Mouse (Mus musculus) lung, adult 18-20 months (tissue): ENCODE data around the gene Zc3h18.
A peak's percentile ranks its signal among the peaks of the same experiment; 100 is the strongest.

Experiments used
- DNase-seq, 2 experiments: peaks; one replicate each; pipeline ENCODE4 v3.0.0; 2022; ENCODE audit warnings: mixed read lengths in 2 of 2

Gene Zc3h18

GRCm38 (mm10) chr8:122347811-122348552 is 28.4 kb upstream of the Zc3h18 start:
- DNase-seq = no peak

GRCm38 (mm10) chr8:122349357-122350297 is 26.8 kb upstream of the Zc3h18 start:
- DNase-seq = no peak

- DNase-seq = no peak
Observed at GRCm38 (mm10) chr8:122350309-122351089, 25.9 kb upstream of the Zc3h18 start.

- DNase-seq = no peak
Observed at GRCm38 (mm10) chr8:122354157-122354556, 22.3 kb upstream of the Zc3h18 start.

- DNase-seq = peak; percentile 52 to 70
Observed at GRCm38 (mm10) chr8:122355642-122356606, 20.5 kb upstream of the Zc3h18 start.

GRCm38 (mm10) chr8:122357202-122357601 is 19.2 kb upstream of the Zc3h18 start:
- no peak for DNase-seq

- no peak for DNase-seq
Observed at GRCm38 (mm10) chr8:122357641-122358040, 18.8 kb upstream of the Zc3h18 start.

- no peak for DNase-seq
Observed at GRCm38 (mm10) chr8:122359111-122359775, 17.2 kb upstream of the Zc3h18 start.

- DNase-seq = no peak
Observed at GRCm38 (mm10) chr8:122360696-122361416, 15.6 kb upstream of the Zc3h18 start, which contains the start of gene Trhr2. TSS of gene Trhr2 (minus strand) at chr8:122360746.

- no peak for DNase-seq
Observed at GRCm38 (mm10) chr8:122362271-122362670, 14.1 kb upstream of the Zc3h18 start.

GRCm38 (mm10) chr8:122362967-122363366 is 13.4 kb upstream of the Zc3h18 start:
- no peak for DNase-seq

- no peak for DNase-seq
Observed at GRCm38 (mm10) chr8:122368494-122368893, 7.9 kb upstream of the Zc3h18 start.

- DNase-seq = peak; percentile 69 to 81
Observed at GRCm38 (mm10) chr8:122369665-122370064, 6.7 kb upstream of the Zc3h18 start.

GRCm38 (mm10) chr8:122371706-122372105 is 4.7 kb upstream of the Zc3h18 start:
- no peak for DNase-seq

GRCm38 (mm10) chr8:122375320-122375719 is 1.1 kb upstream of the Zc3h18 start:
- no peak for DNase-seq

- no peak for DNase-seq
Observed at GRCm38 (mm10) chr8:122375751-122376364, 551 bp upstream of the Zc3h18 start.

GRCm38 (mm10) chr8:122383039-122383438 is 6.6 kb downstream of the Zc3h18 start:
- DNase-seq = no peak

- DNase-seq = no peak
Observed at GRCm38 (mm10) chr8:122389357-122389756, 12.9 kb downstream of the Zc3h18 start.

GRCm38 (mm10) chr8:122390758-122391157 is 14.3 kb downstream of the Zc3h18 start:
- no peak for DNase-seq

GRCm38 (mm10) chr8:122393717-122394116 is 17.3 kb downstream of the Zc3h18 start:
- no peak for DNase-seq
